Mouse (Mus musculus) brain, embryonic 18.5 days (tissue): ENCODE data around the gene Spo11.

Source experiments
- DNase-seq: peaks from one replicate; pipeline ENCODE4 v3.0.0-alpha.2; 2012; ENCODE audit warnings: low read depth, low spot score

Spo11 gene

GRCm38 (mm10) chr2:173003737-173004136 lies 26.2 kb downstream of the Spo11 start:
- no peak for DNase-seq

- no peak for DNase-seq
Observed at GRCm38 (mm10) chr2:173010220-173010717, 32.8 kb downstream of the Spo11 start.

GRCm38 (mm10) chr2:173011440-173011839 lies 33.9 kb downstream of the Spo11 start:
- no peak for DNase-seq

DNA sequence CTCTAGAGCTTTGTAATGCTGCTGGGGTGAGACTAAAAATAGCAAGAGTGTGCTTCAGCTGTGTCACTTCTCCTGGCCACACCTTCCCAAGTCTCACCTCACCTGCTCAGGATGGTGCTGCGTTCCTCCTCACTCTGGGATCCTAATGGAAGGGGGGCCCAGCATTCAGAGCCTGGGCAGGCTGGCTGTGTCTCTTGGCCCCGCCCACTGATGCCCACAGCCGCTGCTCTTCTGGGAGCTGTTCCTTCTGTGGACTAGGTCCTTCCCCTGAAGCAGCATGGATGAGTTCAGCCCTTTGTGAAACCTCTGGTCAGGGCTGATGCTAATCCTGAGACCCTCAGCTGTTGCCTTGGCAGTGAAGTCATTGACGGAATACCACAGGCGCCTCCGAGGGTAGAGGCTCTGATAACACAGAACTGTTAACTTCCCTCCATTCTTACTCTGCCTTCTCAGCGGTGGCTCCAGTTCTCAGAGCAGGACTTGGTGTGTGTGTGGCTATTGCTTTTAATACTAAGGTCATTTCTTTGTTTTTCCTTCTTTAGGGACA lies 37.3 kb downstream of the Spo11 start:
- no peak for DNase-seq

DNA sequence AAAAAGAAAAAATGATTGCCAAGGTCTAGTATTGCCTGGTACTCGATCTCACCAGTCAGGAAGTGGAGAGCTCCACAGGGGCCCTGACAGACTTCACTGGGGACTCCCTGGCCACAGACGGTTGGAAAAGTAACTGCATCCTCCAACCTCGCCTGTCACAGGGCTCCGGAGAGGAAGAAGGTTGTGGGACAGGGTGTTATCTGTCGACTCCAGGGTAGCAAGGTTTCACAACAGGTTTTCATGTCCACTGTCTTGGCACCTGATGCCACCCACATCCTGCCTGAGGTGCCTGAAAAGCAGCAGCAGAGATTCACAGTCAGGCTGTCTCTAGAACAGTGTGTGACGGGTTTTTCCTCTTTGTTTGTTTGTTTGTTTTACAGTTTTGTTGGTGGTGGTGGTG lies 40.4 kb downstream of the Spo11 start:
- DNase-seq, result no peak

GRCm38 (mm10) chr2:173018618-173019017 lies 41.1 kb downstream of the Spo11 start:
- no peak for DNase-seq

GRCm38 (mm10) chr2:173019322-173019721 lies 41.8 kb downstream of the Spo11 start:
- DNase-seq, result no peak

DNA sequence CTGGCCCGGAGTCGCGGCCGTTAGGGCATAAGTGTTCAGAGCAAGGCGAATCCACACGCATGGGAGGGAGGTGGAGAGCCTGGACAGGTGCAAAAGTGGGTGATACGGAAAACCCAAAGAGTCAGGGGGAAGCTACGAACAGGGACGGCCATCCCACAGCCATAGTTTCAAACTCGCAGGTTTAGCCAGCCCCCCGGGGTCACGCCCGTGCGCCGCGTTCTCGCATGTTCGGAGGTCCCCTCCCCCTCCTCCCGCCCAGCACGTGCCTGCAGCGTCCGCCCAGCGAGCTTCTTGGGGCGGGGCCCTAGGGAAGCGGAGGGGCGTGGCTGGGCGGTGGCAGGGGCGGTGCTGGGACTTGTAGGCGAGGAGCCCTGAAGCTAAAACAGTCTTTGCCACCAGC lies 42.3 kb downstream of the Spo11 start:
- DNase-seq, result no peak

DNA sequence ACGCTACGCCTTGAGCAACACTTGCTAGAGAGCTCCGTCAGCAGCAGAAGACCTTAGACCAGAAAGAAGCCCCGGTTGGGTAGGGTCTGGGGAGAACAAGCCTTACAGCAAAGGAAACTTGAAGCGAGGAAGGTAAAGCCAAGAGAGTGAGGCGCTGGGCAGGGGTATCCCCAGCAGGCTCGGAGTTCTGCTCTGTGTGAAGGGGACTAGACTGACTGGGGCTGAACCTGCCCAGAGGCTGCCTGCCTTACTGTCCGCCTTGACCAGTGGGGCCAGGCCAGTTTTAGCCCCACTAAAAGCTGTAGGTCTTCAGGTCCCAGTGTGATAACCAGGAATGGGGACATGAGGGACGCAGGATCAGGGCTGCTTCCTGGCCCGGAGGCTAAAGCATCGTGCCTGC lies 42.9 kb downstream of the Spo11 start, which contains the start of gene Rbm38:
TSS of gene Rbm38 (plus strand) at position 69 of the 400 bp plus-strand sequence.
- no peak for DNase-seq

DNA sequence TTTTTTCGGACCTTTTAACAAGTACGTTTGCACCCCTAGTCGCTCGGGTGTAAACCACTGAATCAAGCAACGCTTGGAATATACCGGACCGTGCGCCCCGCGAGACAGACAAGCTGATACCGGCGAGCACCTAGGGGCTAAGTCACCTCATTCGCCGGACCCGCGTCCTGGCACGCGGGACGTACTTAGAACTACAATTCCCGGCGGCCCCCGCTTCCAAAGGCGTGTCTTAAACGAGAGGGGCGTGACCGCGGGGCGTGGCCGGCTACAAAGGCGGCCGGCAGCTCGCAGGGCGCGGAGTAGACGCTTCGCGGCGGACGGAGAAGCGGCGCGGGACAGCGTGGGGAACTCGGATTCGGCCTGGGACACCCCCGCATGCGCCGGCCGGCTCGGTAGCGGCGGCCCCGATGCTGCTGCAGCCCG lies 44.1 kb downstream of the Spo11 start:
- DNase-seq, result peak; percentile 71

DNA sequence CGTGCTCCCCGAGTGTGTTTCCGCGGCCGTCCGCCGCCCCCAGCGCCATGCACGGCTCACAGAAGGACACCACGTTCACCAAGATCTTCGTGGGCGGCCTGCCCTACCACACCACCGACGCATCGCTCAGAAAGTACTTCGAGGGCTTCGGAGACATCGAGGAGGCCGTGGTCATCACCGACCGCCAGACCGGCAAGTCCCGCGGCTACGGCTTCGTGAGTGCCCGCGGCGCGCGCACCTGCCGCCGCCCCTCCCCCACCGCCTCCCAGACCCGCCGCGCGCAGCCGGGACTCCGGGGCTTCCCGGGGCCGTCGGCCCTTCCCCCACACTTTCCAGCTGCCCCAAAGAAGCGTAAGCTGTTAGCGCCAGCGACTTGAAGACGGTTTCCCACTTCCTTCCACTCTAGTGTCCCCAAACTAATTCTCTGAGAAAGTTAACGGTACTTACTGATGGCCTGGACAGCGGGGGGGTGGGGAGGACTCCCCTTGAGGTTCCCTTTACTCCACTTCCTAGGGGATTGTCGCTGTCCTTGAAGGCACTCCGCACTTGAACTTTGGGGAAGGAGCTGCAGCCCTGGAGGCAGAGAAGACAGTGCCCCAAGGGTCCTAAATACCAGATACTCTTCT lies 44.7 kb downstream of the Spo11 start:
- no peak for DNase-seq

- DNase-seq, result no peak
Observed at GRCm38 (mm10) chr2:173022813-173023212, 45.3 kb downstream of the Spo11 start.

GRCm38 (mm10) chr2:173023371-173023851 lies 45.9 kb downstream of the Spo11 start:
- no peak for DNase-seq

DNA sequence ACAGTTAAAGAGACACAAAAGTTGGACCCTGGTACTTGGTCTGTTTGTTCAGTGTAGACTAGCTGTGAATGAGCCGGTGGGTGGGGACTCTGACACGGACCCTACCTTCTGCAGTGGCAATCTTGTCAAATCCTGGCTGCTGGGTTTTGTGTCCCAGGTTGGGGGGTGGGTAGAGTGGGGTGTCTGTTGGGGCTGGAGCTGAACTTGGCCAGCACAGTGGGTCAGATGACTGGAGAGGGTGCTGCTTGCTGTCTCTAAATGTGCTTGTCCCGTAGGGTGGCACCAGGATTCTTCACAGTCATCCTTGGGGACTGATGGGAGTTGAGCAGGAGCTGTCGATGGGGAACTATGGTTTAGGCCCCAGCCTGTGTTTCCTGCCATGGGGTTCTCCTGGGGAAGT lies 46.5 kb downstream of the Spo11 start:
- DNase-seq, result no peak

DNA sequence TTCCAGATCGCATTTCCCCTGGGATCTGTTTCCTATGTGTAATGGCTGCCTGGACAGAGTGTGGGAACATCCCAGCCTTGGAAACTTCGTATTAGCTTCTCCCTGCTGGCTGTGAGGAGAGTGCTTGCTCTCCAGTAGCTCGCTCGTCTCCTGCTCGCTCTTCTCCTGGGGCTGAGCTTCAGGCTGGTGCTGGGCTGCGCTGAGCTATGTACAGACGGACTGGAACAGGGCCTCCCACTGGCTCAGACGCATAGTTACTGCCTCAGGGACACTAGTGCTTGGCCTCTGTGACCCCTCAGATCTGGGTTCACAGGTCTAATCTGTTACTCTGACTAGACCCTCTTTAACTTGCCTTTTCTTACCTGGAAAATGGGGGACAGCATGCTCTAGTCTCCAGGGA lies 46.9 kb downstream of the Spo11 start:
- no peak for DNase-seq

DNA sequence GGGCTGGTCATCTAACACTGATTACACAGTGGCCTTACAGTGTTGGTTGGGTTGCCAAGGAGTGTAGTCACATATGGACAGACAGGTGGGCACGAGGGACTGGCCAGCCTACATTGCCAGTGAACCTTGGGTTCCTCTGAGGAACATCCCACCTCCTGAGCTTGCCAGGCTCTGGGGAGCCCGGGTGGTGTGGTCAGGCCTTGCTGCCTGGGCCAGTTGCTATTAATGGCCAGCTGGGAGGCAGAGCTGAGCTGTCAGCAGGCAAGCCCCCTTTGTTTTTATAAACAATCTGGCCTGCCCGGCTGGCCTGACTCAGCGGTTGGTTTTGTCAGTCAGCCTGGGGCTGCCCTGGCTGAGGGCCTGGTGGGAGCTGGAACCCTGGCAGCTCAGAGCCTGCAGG lies 47.4 kb downstream of the Spo11 start:
- no peak for DNase-seq

- DNase-seq, result no peak
Observed at GRCm38 (mm10) chr2:173026286-173026685, 48.8 kb downstream of the Spo11 start.

GRCm38 (mm10) chr2:173026688-173027131 lies 49.2 kb downstream of the Spo11 start:
- DNase-seq, result no peak

DNA sequence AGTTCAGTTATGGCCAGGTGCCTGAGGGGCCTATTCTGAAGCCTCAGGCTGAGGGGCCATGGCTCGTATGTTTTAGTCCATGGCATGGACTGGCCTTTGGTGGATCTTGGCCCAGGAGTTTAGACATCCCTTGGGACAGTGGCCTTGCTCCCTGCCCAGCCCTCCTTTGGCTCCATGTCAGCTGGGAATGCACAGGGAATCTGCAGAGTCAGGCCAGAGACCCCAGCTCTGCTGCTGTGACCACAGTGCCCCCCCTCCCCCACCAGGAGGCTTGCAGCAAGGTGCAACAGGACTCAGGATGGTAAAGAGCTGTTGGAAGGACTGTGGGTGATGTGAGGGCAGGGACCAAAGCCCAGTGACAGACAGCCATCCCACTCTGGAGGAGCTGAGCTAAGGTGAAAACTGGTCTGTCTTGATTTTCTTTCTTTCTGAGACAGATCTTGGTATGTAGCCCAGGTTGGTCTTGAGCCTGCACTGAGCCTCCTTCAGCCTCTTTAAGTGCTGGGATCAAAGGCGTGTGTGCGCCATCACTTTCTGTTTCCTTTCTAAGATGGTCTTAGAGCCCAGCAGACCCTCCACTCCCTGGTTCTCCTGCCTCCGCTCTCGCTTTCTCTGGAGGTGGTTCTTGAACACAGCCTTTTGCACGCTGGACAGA lies 49.8 kb downstream of the Spo11 start:
- no peak for DNase-seq

DNA sequence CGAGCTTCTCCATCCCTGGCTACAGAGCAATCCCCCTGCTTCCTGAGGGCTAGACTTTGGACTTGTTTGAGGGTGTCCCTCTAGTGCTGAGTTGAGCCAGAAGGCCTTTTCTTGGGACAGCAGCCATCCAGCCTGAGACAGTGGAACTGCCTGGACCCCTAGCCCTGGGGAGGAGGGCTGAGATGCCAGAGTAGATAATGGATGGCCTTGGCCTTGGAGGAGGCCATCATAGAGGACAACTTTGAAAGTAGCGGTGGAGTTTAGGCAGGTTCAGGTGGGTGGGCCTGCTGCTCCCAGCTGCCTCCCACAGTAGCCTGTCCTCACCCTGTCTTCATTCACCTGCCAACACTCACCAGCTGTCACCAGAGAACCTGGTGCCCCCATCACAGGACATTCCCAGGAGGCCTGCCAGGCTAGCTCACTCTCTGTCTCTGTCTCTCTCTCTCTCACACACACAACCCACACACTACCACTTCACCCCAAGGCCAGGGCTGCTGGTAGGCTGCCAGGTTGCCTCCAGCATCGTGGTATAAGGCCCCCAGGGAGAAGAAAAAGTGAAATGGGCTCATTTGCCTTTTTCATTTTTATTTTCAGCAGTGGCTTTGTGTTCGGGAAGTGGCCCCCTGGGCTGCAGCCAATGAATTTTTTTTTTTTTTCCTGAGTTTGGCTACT lies 50.5 kb downstream of the Spo11 start:
- no peak for DNase-seq

DNA sequence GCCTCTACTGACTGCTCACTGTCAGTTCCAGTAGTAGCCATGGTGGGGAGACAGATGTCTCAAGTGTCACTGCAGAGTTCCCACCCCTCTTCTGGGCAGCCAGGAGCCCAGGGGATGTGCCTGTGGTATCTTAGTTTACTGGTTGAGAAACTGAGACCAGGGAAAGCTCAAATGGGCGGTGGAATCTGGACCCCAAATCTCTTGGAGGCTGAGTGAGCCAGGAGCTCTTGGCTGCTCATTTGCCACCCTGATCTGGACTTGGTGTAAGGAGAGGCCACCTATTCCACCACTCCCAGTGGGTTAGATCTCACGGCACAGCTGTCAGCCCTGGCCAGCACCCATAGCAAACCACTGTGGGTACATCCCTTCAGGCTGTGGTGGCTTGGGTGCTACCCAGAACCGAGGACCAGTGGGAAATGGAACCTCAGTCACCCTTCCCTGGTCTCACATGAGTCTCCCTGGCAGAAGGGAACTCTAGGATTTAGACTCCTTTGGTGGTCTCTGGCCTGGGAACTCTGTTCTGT lies 51.1 kb downstream of the Spo11 start:
- DNase-seq, result no peak
